Mouse (Mus musculus): ENCODE measurements around the gene Cacng3. TPM values are rescaled to one million over a fixed set of nuclear protein-coding genes. Genes with fewer than 3 reads are reported as not detected.

Gene Cacng3
- total and polyA plus RNA-seq, 3 experiments = not detected

- no peaks in the 10 kb centered on the region for H3K4me1 ChIP-seq (ENCODE audit: control insufficient read depth in 1 of 2, insufficient read depth in 2 of 2)
- H3K27ac ChIP-seq (ENCODE audit: insufficient read depth, low read depth) = no peak overlapping the region
- no peak overlapping the region for H3K4me2 ChIP-seq (ENCODE audit: insufficient read depth, low read depth, poor library complexity, severe bottlenecking)
- in situ Hi-C loops (cut with MboI; ENCODE audit: low pct_ligation_motif_present, low pct_unique_long_range_greater_than_20kb, low sequenced_read_pairs) = no loop called here
- peaks cover 94% of the 10 kb centered on the region for H3K27me3 ChIP-seq (replicated peaks)
- H3K79me2 ChIP-seq (replicated peaks; ENCODE audit: control insufficient read depth, extremely low read depth, insufficient read depth, poor library complexity, severe bottlenecking) = no peaks in the 10 kb centered on the region
- TF ChIP-seq SIN3A (IDR thresholded peaks at IDR 0.05; ENCODE audit: low read length) (no peak), CTCF (conservative IDR thresholded peaks at IDR 0.05 in 1 of 2, IDR thresholded peaks at IDR 0.05 in 1 of 2; ENCODE audit: low read depth in 2 of 2, low read length in 2 of 2) (no peak), IRF4 (IDR thresholded peaks at IDR 0.05; ENCODE audit: low read depth, low read length) (no peak), MXI1 (IDR thresholded peaks at IDR 0.05; ENCODE audit: low read depth, low read length) (no peak), ZC3H11A (IDR thresholded peaks at IDR 0.05; ENCODE audit: low read depth, low read length) (no peak), ZKSCAN1 (IDR thresholded peaks at IDR 0.05; ENCODE audit: borderline replicate concordance, low read depth, low read length) (no peak), ZMIZ1 (IDR thresholded peaks at IDR 0.05; ENCODE audit: low read depth, low read length) (no peak), JUND (conservative IDR thresholded peaks at IDR 0.05; ENCODE audit: low read depth, low read length) (no peak), NRF1 (IDR thresholded peaks at IDR 0.05; ENCODE audit: low read depth, low read length) (no peak), ELF1 (IDR thresholded peaks at IDR 0.05; ENCODE audit: low read depth, low read length) (no peak), ETS1 (conservative IDR thresholded peaks at IDR 0.05; ENCODE audit: low read depth, low read length) (no peak), KAT2A (IDR thresholded peaks at IDR 0.05; ENCODE audit: insufficient replicate concordance, low read length) (no peak), ZNF384 (IDR thresholded peaks at IDR 0.05; ENCODE audit: low read depth, low read length) (no peak), USF2 (conservative IDR thresholded peaks at IDR 0.05; ENCODE audit: low read depth, low read length) (no peak), SMC3 (IDR thresholded peaks at IDR 0.05; ENCODE audit: low read depth, low read length) (no peak), MAX (IDR thresholded peaks at IDR 0.05; ENCODE audit: low read length) (no peak), USF1 (IDR thresholded peaks at IDR 0.05; ENCODE audit: low read depth, low read length) (no peak), TCF12 (IDR thresholded peaks at IDR 0.05; ENCODE audit: low read depth, low read length) (no peak), BHLHE40 (IDR thresholded peaks at IDR 0.05; ENCODE audit: low read depth, low read length) (no peak), RCOR1 (conservative IDR thresholded peaks at IDR 0.05; ENCODE audit: low read depth, low read length) (no peak)
- H3K9me3 ChIP-seq (replicated peaks; ENCODE audit: low read length) = no peaks in the 10 kb centered on the region
- H3K9ac ChIP-seq (ENCODE audit: insufficient read depth, low read depth) = no peak overlapping the region
- H3K36me3 ChIP-seq (replicated peaks in 1 of 2; ENCODE audit: control insufficient read depth in 1 of 2, insufficient read depth in 1 of 2, low read length in 1 of 2) = no peaks in the 10 kb centered on the region
- DNase-seq (ENCODE audit: extremely low read depth) = no peak
- dilution Hi-C loops (cut with MboI; ENCODE audit: extremely low pct_ligation_motif_present, extremely low pct_unique_long_range_greater_than_20kb, low sequenced_read_pairs) = no loop called here
- H3K4me3 ChIP-seq (replicated peaks in 1 of 3; ENCODE audit: low read depth in 2 of 3, low read length in 2 of 3, poor library complexity in 1 of 3) = no peak overlapping the region
Observed at GRCm38 (mm10) chr7:122740663-122741062, 70.4 kb downstream of the Cacng3 start.

GRCm38 (mm10) chr7:122755920-122756603 is 85.8 kb downstream of the Cacng3 start:
- no peaks in the 10 kb centered on the region for H3K36me3 ChIP-seq (replicated peaks in 1 of 2; ENCODE audit: control insufficient read depth in 1 of 2, insufficient read depth in 1 of 2, low read length in 1 of 2)
- in situ Hi-C loops (cut with MboI; ENCODE audit: low pct_ligation_motif_present, low pct_unique_long_range_greater_than_20kb, low sequenced_read_pairs) (no loop called here), dilution Hi-C loops (cut with MboI; ENCODE audit: extremely low pct_ligation_motif_present, extremely low pct_unique_long_range_greater_than_20kb, low sequenced_read_pairs) (no loop called here)
- no peaks in the 10 kb centered on the region for H3K9me3 ChIP-seq (replicated peaks; ENCODE audit: low read length)
- H3K27ac ChIP-seq (ENCODE audit: insufficient read depth, low read depth) = no peak overlapping the region
- H3K27me3 ChIP-seq (replicated peaks) = peaks cover 74% of the 10 kb centered on the region
- no peak for TF ChIP-seq JUN (IDR thresholded peaks at IDR 0.05; ENCODE audit: insufficient read depth, low read depth, low read length)
- no peak for TF ChIP-seq MEF2A (IDR thresholded peaks at IDR 0.05; ENCODE audit: borderline replicate concordance, low read depth, low read length)
- TF ChIP-seq JUND (conservative IDR thresholded peaks at IDR 0.05; ENCODE audit: low read depth, low read length) = no peak
- no peak for TF ChIP-seq POLR2AphosphoS2 (IDR thresholded peaks at IDR 0.05; ENCODE audit: low read depth, low read length)
- no peak for TF ChIP-seq MAZ (IDR thresholded peaks at IDR 0.05; ENCODE audit: low read depth, low read length)
- no peak for TF ChIP-seq BHLHE40 (IDR thresholded peaks at IDR 0.05; ENCODE audit: low read depth, low read length)
- TF ChIP-seq UBTF (IDR thresholded peaks at IDR 0.05; ENCODE audit: low read depth, low read length) = no peak
- TF ChIP-seq CHD1 (IDR thresholded peaks at IDR 0.05; ENCODE audit: low read depth, low read length) = no peak
- TF ChIP-seq MAX (IDR thresholded peaks at IDR 0.05; ENCODE audit: low read length) = no peak
- no peak for TF ChIP-seq RAD21 (IDR thresholded peaks at IDR 0.05; ENCODE audit: low read depth, low read length)
- TF ChIP-seq MYC (IDR thresholded peaks at IDR 0.05; ENCODE audit: low read depth, low read length) = no peak
- no peak for TF ChIP-seq ELF1 (IDR thresholded peaks at IDR 0.05; ENCODE audit: low read depth, low read length)
- DNase-seq (ENCODE audit: extremely low read depth) = no peak
- H3K9ac ChIP-seq (ENCODE audit: insufficient read depth, low read depth) = no peak overlapping the region
- no peaks in the 10 kb centered on the region for H3K79me2 ChIP-seq (replicated peaks; ENCODE audit: control insufficient read depth, extremely low read depth, insufficient read depth, poor library complexity, severe bottlenecking)
- no peaks in the 10 kb centered on the region for H3K4me1 ChIP-seq (ENCODE audit: control insufficient read depth in 1 of 2, insufficient read depth in 2 of 2)
- H3K4me2 ChIP-seq (ENCODE audit: insufficient read depth, low read depth, poor library complexity, severe bottlenecking) = no peak overlapping the region
- no peak overlapping the region for H3K4me3 ChIP-seq (replicated peaks in 1 of 3; ENCODE audit: low read depth in 2 of 3, low read length in 2 of 3, poor library complexity in 1 of 3)

Data from CH12.LX (cell line).